Mouse (Mus musculus) cerebellum, postnatal 25 days (tissue): ENCODE results near the gene Pink1.

Experiments used
- DNase-seq, 2 experiments: peaks; one replicate each; pipeline ENCODE4 v3.0.0; 2021; ENCODE audit warnings: mixed read lengths in 2 of 2

Gene Pink1

GRCm38 (mm10) chr4:138326077-138326695, at the start of gene Pink1:
Pink1 (minus strand) TSS chr4:138326307.
- DNase-seq = peak; percentile 94 to 95

GRCm38 (mm10) chr4:138375117-138375516, 49.0 kb upstream of the Pink1 start:
- DNase-seq = no peak

- no peak for DNase-seq
Measured at GRCm38 (mm10) chr4:138370996-138371516, 44.9 kb upstream of the Pink1 start.

- no peak for DNase-seq
Measured at GRCm38 (mm10) chr4:138368498-138369260, 42.6 kb upstream of the Pink1 start.

GRCm38 (mm10) chr4:138367641-138368497, 41.8 kb upstream of the Pink1 start, which contains the start of gene Cda:
Cda (minus strand) TSS chr4:138367992.
- peak; percentile 70 to 80 for DNase-seq

- no peak for DNase-seq
Measured at GRCm38 (mm10) chr4:138366561-138366960, 40.5 kb upstream of the Pink1 start.

- no peak for DNase-seq
Measured at GRCm38 (mm10) chr4:138363511-138363910, 37.4 kb upstream of the Pink1 start.

GRCm38 (mm10) chr4:138362883-138363282, 36.8 kb upstream of the Pink1 start:
- DNase-seq = no peak

- DNase-seq = peak; percentile 49 to 60
Measured at GRCm38 (mm10) chr4:138361370-138361821, 35.3 kb upstream of the Pink1 start.

- no peak for DNase-seq
Measured at GRCm38 (mm10) chr4:138358176-138358575, 32.1 kb upstream of the Pink1 start.

- DNase-seq = no peak
Measured at GRCm38 (mm10) chr4:138356551-138356950, 30.4 kb upstream of the Pink1 start.

- DNase-seq = no peak
Measured at GRCm38 (mm10) chr4:138356141-138356540, 30.0 kb upstream of the Pink1 start.

GRCm38 (mm10) chr4:138355496-138355895, 29.4 kb upstream of the Pink1 start:
- no peak for DNase-seq

GRCm38 (mm10) chr4:138353438-138354171, 27.5 kb upstream of the Pink1 start:
- DNase-seq = no peak

- DNase-seq = no peak
Measured at GRCm38 (mm10) chr4:138352692-138353091, 26.6 kb upstream of the Pink1 start.

- DNase-seq = no peak
Measured at GRCm38 (mm10) chr4:138351821-138352220, 25.7 kb upstream of the Pink1 start.

GRCm38 (mm10) chr4:138348716-138349115, 22.6 kb upstream of the Pink1 start:
- no peak for DNase-seq

- DNase-seq = no peak
Measured at GRCm38 (mm10) chr4:138347280-138347679, 21.2 kb upstream of the Pink1 start.

- peak; percentile 56 to 64 for DNase-seq
Measured at GRCm38 (mm10) chr4:138344891-138345545, 18.9 kb upstream of the Pink1 start.

GRCm38 (mm10) chr4:138343341-138343837, 17.3 kb upstream of the Pink1 start:
- peak; percentile 62 to 74 for DNase-seq

- DNase-seq = no peak
Measured at GRCm38 (mm10) chr4:138342778-138343177, 16.7 kb upstream of the Pink1 start.
